Mouse (Mus musculus) thymus, adult 18-20 months (tissue): Measurements from ENCODE around the gene Mgarp.
"Not testable (repeated sequence)": the region's sequence is repeated elsewhere in the genome, so short reads cannot be mapped to it uniquely, and the experiment has no call there.

ENCODE experiments used
- DNase-seq, 2 experiments: peaks; one replicate each; pipeline ENCODE4 v3.0.0; 2022; ENCODE audit warnings: mixed read lengths in 2 of 2

Mgarp gene

GRCm38 (mm10) chr3:51395461-51396145, 935 bp downstream of the Mgarp start:
- no peak for DNase-seq

- DNase-seq: no peak
These were observed 1.7 kb downstream of the Mgarp start for GRCm38 (mm10) chr3:51394881-51395280.

- DNase-seq: no peak
These were observed 2.9 kb downstream of the Mgarp start for GRCm38 (mm10) chr3:51393651-51394050.

- DNase-seq: not testable (repeated sequence)
These were observed 3.5 kb downstream of the Mgarp start for GRCm38 (mm10) chr3:51393018-51393417.

- no peak for DNase-seq
These were observed 4.9 kb downstream of the Mgarp start for GRCm38 (mm10) chr3:51391591-51391990.

- DNase-seq: no peak
These were observed 5.4 kb downstream of the Mgarp start for GRCm38 (mm10) chr3:51391095-51391494.

- DNase-seq: no peak
These were observed 7.6 kb downstream of the Mgarp start for GRCm38 (mm10) chr3:51388904-51389303.

- no peak for DNase-seq
These were observed 8.6 kb downstream of the Mgarp start for GRCm38 (mm10) chr3:51387868-51388381.

GRCm38 (mm10) chr3:51387134-51387451, 9.4 kb downstream of the Mgarp start:
- DNase-seq: no peak

- DNase-seq: no peak
These were observed 10.0 kb downstream of the Mgarp start for GRCm38 (mm10) chr3:51386441-51387133.

- no peak for DNase-seq
These were observed 13.1 kb downstream of the Mgarp start for GRCm38 (mm10) chr3:51383409-51383808.

- DNase-seq: no peak
These were observed 15.9 kb downstream of the Mgarp start for GRCm38 (mm10) chr3:51380660-51381014.

- DNase-seq: no peak
These were observed 16.5 kb downstream of the Mgarp start for GRCm38 (mm10) chr3:51379786-51380659.

GRCm38 (mm10) chr3:51378665-51378946, 17.9 kb downstream of the Mgarp start:
- no peak for DNase-seq

- DNase-seq: no peak
These were observed 18.5 kb downstream of the Mgarp start for GRCm38 (mm10) chr3:51377878-51378664.

GRCm38 (mm10) chr3:51375307-51376265, 21.0 kb downstream of the Mgarp start:
- DNase-seq: peak in 1 of 2 experiments; percentile 31

- no peak for DNase-seq
These were observed 23.0 kb downstream of the Mgarp start for GRCm38 (mm10) chr3:51373544-51373943.

GRCm38 (mm10) chr3:51372883-51373282, 23.7 kb downstream of the Mgarp start:
- DNase-seq: no peak

GRCm38 (mm10) chr3:51371826-51372225, 24.7 kb downstream of the Mgarp start:
- no peak for DNase-seq

- no peak for DNase-seq
These were observed 28.5 kb downstream of the Mgarp start for GRCm38 (mm10) chr3:51368011-51368410.

GRCm38 (mm10) chr3:51366926-51367325, 29.6 kb downstream of the Mgarp start:
- DNase-seq: no peak

- DNase-seq: no peak
These were observed 31.0 kb downstream of the Mgarp start for GRCm38 (mm10) chr3:51365517-51365882.
